Mouse (Mus musculus) forebrain, embryonic 12.5 days (tissue): ENCODE measurements around the gene Mrpl18. TPM values are rescaled to one million over a fixed set of nuclear protein-coding genes. Genes with fewer than 3 reads are reported as not detected.
"Not testable (repeated sequence)": the region's sequence is repeated elsewhere in the genome, so short reads cannot be mapped to it uniquely, and the experiment has no call there.

Experiments
- ATAC-seq: fragments of 200-750 bp; cut with Nextera tagmentation; 2 replicates; pipeline ENCODE4 v1.8.0; 2017; ENCODE audit warnings: moderate TSS enrichment; ENCODE audit not compliant: low FRiP score
- H3K27ac ChIP-seq: fragments of 300-500 bp; sonication (generic); 2 replicates; pipeline ENCODE4 v1.5.1; 2016; ENCODE audit warnings: mild to moderate bottlenecking
- H3K27me3 ChIP-seq: fragments of 300-500 bp; sonication (generic); 2 replicates; pipeline ENCODE4 v1.6.1; 2016; ENCODE audit warnings: mild to moderate bottlenecking
- H3K36me3 ChIP-seq: fragments of 300-500 bp; sonication (generic); replicated peaks from 2 replicates; pipeline ENCODE4 v1.6.1; 2016; ENCODE audit warnings: mild to moderate bottlenecking
- H3K4me1 ChIP-seq: fragments of 300-500 bp; sonication (generic); 2 replicates; pipeline ENCODE4 v1.6.1; 2016
- H3K4me2 ChIP-seq: fragments of 300-500 bp; sonication (generic); 2 replicates; pipeline ENCODE4 v1.6.1; 2016; ENCODE audit warnings: mild to moderate bottlenecking, moderate library complexity
- H3K4me3 ChIP-seq: fragments of 300-500 bp; sonication (generic); replicated peaks from 2 replicates; pipeline ENCODE4 v1.5.1; 2016; ENCODE audit warnings: mild to moderate bottlenecking
- H3K9ac ChIP-seq: fragments of 300-500 bp; sonication (generic); 2 replicates; pipeline ENCODE4 v1.6.1; 2016; ENCODE audit warnings: mild to moderate bottlenecking
- H3K9me3 ChIP-seq: fragments of 300-500 bp; sonication (generic); 2 replicates; pipeline ENCODE4 v1.6.1; 2016
- WGBS: fragments of 180-500 bp; shearing (Covaris S2); methylation state at CpG from one replicate; pipeline ENCODE4 v1.1.7; 2016; 5-methylcytosine and 5-hydroxymethylcytosine counted together
- polyA plus RNA-seq: library from polyadenylated mRNA; unstranded; fragments of >200 nt; fragmentation: Nextera tagmentation; extraction: Ambion mirVana; gene quantifications from 2 replicates; pipeline ENCODE4 v1.2.1, GENCODE M21; 2016

The Mrpl18 gene
- polyA plus RNA-seq, 1 experiment from 2014 or later: 166 TPM

DNA sequence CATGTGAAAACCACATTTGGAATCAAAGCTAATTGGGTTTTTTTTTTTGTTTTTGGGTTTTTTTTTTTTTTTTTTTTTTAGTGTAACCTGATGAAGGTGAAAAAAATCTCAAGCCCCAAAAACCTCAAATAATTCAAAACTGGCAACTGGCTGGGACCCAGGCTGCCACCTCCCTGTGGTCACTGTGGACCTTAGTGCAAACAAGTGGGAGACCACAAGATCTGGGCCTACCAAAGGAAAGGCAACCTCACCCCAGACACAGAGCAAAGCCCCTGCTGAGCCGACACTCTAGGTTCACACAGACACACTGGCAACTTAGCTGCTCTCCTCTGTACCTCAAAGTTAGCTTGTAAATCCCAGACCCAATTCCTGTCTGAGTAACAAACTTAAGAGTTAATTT, 11.8 kb downstream of the Mrpl18 start:
- Histone ChIP-seq H3K4me2 (no peak overlapping the region), H3K9ac (no peak overlapping the region), H3K27me3 (no peaks in the 10 kb centered on the region), H3K27ac (no peak overlapping the region), H3K9me3 (no peaks in the 10 kb centered on the region), H3K4me1 (peaks cover 11% of the 10 kb centered on the region), H3K4me3 (no peak overlapping the region), H3K36me3 (peaks cover 29% of the 10 kb centered on the region)
- 64% methylated on average over 1 of the region's 1 CpGs for WGBS
- ATAC-seq: no peak

- peaks cover 11% of the 10 kb centered on the region for H3K4me1 ChIP-seq
- H3K4me3 ChIP-seq: no peak overlapping the region
- H3K9ac ChIP-seq: 0 out of 2 replicates have a peak overlapping the region, but pooled peaks have one; percentile 29
- no peaks in the 10 kb centered on the region for H3K27me3 ChIP-seq
- peak; percentile 69; the same call in 1 of the 2 replicates for ATAC-seq
- whole genome bisulfite sequencing: 17% methylated on average over 11 of the region's 12 CpGs
- peaks cover 29% of the 10 kb centered on the region for H3K36me3 ChIP-seq
- no peaks in the 10 kb centered on the region for H3K9me3 ChIP-seq
- peak overlapping the region; percentile 79 for H3K27ac ChIP-seq
- no peak overlapping the region for H3K4me2 ChIP-seq
These were observed 12.5 kb downstream of the Mrpl18 start for GRCm38 (mm10) chr17:12903372-12904333.

- H3K4me3 ChIP-seq: no peak overlapping the region
- no peak overlapping the region for H3K27ac ChIP-seq
- peaks cover 11% of the 10 kb centered on the region for H3K4me1 ChIP-seq
- no peaks in the 10 kb centered on the region for H3K27me3 ChIP-seq
- H3K36me3 ChIP-seq: peaks cover 29% of the 10 kb centered on the region
- 96% methylated on average over 6 of the region's 6 CpGs for WGBS
- H3K9ac ChIP-seq: no peak overlapping the region
- no peak overlapping the region for H3K4me2 ChIP-seq
- ATAC-seq: no peak
- H3K9me3 ChIP-seq: no peaks in the 10 kb centered on the region
These were observed 13.9 kb downstream of the Mrpl18 start for GRCm38 (mm10) chr17:12902291-12902690.

DNA sequence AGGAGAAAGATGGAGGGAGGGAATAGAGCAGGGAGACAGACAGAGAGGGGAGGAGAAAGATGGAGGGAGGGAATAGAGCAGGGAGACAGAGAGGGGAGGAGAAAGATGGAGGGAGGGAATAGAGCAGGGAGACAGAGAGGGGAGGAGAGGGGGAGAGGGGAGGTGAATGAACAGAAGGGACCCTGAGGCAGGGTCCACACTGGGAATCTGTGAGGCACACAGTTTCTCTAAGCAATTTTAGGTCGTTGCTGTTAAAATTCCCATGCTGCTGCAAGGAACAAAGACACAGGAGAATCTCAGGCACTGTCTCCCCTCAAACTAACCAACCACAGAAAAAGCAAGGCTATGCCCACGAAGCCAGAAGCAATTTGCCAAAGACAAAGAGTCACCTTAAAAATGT, 17.5 kb downstream of the Mrpl18 start:
- ATAC-seq, H3K9ac ChIP-seq, H3K27me3 ChIP-seq, H3K4me2 ChIP-seq, H3K9me3 ChIP-seq, H3K4me3 ChIP-seq, H3K4me1 ChIP-seq: not testable (repeated sequence)
- 33% methylated on average over 2 of the region's 2 CpGs for WGBS
- H3K27ac ChIP-seq: peak overlapping the region; percentile 59; the same call in 1 of the 2 replicates
- peaks cover 23% of the 10 kb centered on the region for H3K36me3 ChIP-seq

DNA sequence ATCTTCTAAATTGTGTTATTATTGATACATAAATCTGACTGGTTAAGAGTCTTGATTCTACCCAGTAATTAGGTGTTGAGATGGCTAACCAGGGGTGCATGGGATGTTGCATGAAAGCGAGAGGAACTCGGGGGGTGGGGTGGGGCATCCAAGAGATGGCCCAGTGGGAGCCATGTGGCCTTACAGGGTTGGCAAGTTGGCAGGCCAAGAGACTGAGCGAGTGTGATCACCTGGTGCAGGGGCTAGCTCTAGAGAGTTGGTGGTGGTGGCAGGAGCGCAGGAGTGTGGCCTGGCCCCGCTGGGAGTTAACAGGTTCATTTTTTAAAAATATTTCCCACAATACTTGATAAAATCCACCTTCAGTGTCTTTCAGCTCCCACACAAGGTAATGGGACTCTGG, 18.5 kb downstream of the Mrpl18 start:
- Histone ChIP-seq H3K4me1 (no peaks in the 10 kb centered on the region; the same call in 1 of the 2 replicates), H3K27ac (peak overlapping the region; percentile 56), H3K4me2 (no peak overlapping the region), H3K4me3 (no peak overlapping the region), H3K27me3 (no peaks in the 10 kb centered on the region), H3K36me3 (peaks cover 23% of the 10 kb centered on the region), H3K9ac (no peak overlapping the region), H3K9me3 (no peaks in the 10 kb centered on the region)
- ATAC-seq: no peak
- WGBS: 85% methylated on average over 5 of the region's 5 CpGs

- Histone ChIP-seq H3K9me3 (no peaks in the 10 kb centered on the region), H3K4me2 (no peak overlapping the region), H3K9ac (no peak overlapping the region), H3K4me3 (no peak overlapping the region), H3K27me3 (no peaks in the 10 kb centered on the region), H3K4me1 (no peaks in the 10 kb centered on the region), H3K36me3 (peaks cover 16% of the 10 kb centered on the region), H3K27ac (no peak overlapping the region)
- WGBS: 90% methylated on average over 9 of the region's 9 CpGs
- ATAC-seq: no peak
These were observed 24.1 kb downstream of the Mrpl18 start for GRCm38 (mm10) chr17:12892033-12892432.

DNA sequence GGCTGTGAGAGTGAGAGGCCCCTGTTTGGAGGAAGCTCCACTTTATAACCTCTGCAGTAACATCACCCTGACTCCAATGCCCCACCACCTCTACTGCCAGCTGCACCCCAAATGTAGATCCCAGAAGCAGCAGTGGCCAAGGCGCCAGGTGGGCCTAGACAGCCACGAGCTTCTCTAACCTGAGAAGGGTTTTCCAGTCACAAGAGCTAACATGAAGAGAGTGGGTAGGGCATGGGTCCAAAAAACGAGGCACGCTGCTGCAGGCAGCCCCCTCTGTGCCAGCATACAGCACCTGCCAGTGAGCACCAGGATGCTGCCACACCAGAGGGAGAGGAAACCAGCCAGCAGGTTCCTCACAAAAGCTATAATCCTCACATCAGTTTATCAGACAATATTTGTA, 25.1 kb downstream of the Mrpl18 start:
- Histone ChIP-seq H3K9me3 (no peaks in the 10 kb centered on the region), H3K9ac (no peak overlapping the region), H3K27me3 (no peaks in the 10 kb centered on the region), H3K4me3 (no peak overlapping the region), H3K4me2 (no peak overlapping the region), H3K27ac (no peak overlapping the region), H3K36me3 (peaks cover 11% of the 10 kb centered on the region), H3K4me1 (no peaks in the 10 kb centered on the region)
- ATAC-seq: no peak
- WGBS: 89% methylated on average over 4 of the region's 4 CpGs

DNA sequence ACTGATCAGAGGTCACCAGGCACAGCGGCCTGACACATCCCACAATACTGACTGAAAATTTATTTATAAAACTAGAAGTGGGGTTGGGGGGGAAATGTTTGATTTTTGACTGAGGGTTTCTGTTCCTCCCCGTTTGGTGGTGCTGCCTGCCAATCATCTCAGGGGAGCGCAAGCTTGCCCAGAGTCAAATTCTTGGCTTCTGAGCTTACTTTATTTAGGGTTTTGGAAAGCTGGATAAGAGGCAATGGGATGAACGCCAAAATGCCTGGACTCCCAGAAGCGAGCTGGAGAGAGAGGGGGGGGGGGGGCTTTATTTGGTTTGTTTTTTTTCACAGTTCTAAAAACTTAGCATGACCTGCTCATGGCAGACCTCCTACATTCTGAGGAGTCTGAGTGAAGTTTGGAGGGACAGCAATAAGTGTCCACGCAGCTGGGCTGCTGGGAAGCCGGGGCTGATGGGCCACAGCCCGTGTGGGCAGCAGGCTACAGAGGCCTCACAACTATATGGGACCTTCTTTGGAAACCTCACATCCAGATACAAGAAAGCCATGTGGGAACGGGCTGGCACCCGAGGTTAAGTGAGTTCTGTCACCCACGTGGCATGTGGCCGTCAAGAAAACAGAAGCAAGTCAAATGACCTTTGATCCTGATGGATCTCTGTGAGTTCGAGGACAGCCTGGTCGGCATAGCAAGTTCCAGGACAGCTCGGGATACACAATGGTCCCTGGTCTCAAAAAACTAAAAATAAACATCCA, 28.9 kb downstream of the Mrpl18 start:
- H3K4me3 ChIP-seq: no peak overlapping the region
- peaks cover 11% of the 10 kb centered on the region for H3K36me3 ChIP-seq
- H3K9ac ChIP-seq: no peak overlapping the region
- 87% methylated on average over 15 of the region's 15 CpGs for WGBS
- no peaks in the 10 kb centered on the region for H3K27me3 ChIP-seq
- no peak overlapping the region for H3K27ac ChIP-seq
- no peaks in the 10 kb centered on the region for H3K4me1 ChIP-seq
- H3K9me3 ChIP-seq: no peaks in the 10 kb centered on the region
- H3K4me2 ChIP-seq: no peak overlapping the region
- no peak for ATAC-seq

DNA sequence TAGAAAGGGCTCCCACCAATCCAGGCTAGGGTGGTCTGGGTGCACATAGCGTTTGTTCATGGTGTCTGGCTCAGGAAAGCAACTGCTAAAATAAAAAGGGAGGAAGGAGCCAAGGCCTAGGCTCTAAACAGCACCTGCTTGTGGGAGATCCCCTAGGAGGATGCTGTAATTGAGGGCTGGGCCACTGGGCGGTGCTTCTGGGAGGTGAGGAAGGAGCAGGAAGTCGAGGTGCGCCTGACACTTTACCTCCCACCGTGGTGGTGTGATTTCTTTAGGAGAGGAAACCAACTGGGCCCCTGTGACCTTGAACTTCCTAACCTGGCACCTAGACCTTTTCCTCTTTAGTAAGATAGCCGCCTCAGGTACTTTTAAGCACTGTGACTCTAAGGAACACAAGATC, 29.5 kb downstream of the Mrpl18 start:
- ATAC-seq: no peak
- H3K4me3 ChIP-seq: no peak overlapping the region
- H3K9me3 ChIP-seq: no peaks in the 10 kb centered on the region
- H3K4me1 ChIP-seq: no peaks in the 10 kb centered on the region
- H3K27ac ChIP-seq: no peak overlapping the region
- H3K36me3 ChIP-seq: peaks cover 11% of the 10 kb centered on the region
- WGBS: 44% methylated on average over 6 of the region's 6 CpGs
- no peaks in the 10 kb centered on the region for H3K27me3 ChIP-seq
- no peak overlapping the region for H3K4me2 ChIP-seq
- H3K9ac ChIP-seq: no peak overlapping the region

- no peaks in the 10 kb centered on the region for H3K9me3 ChIP-seq
- H3K9ac ChIP-seq: no peak overlapping the region
- 94% methylated on average over 1 of the region's 1 CpGs for WGBS
- no peaks in the 10 kb centered on the region for H3K36me3 ChIP-seq
- no peaks in the 10 kb centered on the region; the same call in 1 of the 2 replicates for H3K27me3 ChIP-seq
- no peak overlapping the region for H3K4me2 ChIP-seq
- H3K27ac ChIP-seq: no peak overlapping the region
- ATAC-seq: no peak
- H3K4me1 ChIP-seq: peaks cover 3% of the 10 kb centered on the region; the same call in 1 of the 2 replicates
- H3K4me3 ChIP-seq: no peak overlapping the region
These were observed 34.9 kb downstream of the Mrpl18 start for GRCm38 (mm10) chr17:12881216-12881615.

- H3K27me3 ChIP-seq: no peaks in the 10 kb centered on the region; the same call in 1 of the 2 replicates
- H3K9me3 ChIP-seq: no peaks in the 10 kb centered on the region
- no peak overlapping the region for H3K4me3 ChIP-seq
- H3K27ac ChIP-seq: no peak overlapping the region
- no peak overlapping the region for H3K9ac ChIP-seq
- H3K36me3 ChIP-seq: no peaks in the 10 kb centered on the region
- H3K4me1 ChIP-seq: peaks cover 3% of the 10 kb centered on the region; the same call in 1 of the 2 replicates
- WGBS: 5% methylated on average over 14 of the region's 14 CpGs
- peak; percentile 53; the same call in 1 of the 2 replicates for ATAC-seq
- peak overlapping the region; percentile 2; the same call in 1 of the 2 replicates for H3K4me2 ChIP-seq
These were observed 36.0 kb downstream of the Mrpl18 start for GRCm38 (mm10) chr17:12880178-12880577.

DNA sequence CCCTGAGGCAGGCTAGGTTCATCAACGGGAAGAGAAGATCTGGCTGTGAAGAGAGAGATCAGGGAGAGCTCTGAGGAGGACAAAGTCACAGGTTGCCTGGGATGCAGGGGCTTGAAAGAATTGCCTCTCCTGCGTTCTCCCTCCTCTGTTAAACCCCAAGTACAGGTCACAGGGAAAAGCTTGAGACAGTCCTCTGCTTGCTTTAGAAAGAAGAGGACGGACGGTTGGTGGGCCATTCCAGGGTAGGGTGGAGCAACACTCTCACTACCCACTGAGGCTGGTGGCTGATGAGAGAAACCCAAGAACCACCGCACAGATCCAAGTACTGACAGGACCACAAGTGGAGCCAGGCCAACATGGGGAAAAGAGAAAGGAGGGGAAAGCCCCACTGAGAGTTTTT, 40.4 kb downstream of the Mrpl18 start, which contains the start of gene Mrgprh:
Mrgprh (plus strand) TSS at position 301 of the 400 bp plus-strand sequence.
- ATAC-seq: no peak
- 78% methylated on average over 5 of the region's 5 CpGs for WGBS
- peaks cover 3% of the 10 kb centered on the region; the same call in 1 of the 2 replicates for H3K4me1 ChIP-seq
- H3K27me3 ChIP-seq: no peaks in the 10 kb centered on the region; the same call in 1 of the 2 replicates
- H3K4me3 ChIP-seq: no peak within 1 kb of the TSS
- H3K9me3 ChIP-seq: no peaks in the 10 kb centered on the region
- H3K4me2 ChIP-seq: no peak within 1 kb of the TSS
- no peak within 1 kb of the TSS for H3K27ac ChIP-seq
- no peak within 1 kb of the TSS for H3K9ac ChIP-seq
- H3K36me3 ChIP-seq: no peaks in the 10 kb centered on the region
